Mouse (Mus musculus) MEL (cell line): Measurements from ENCODE around the gene Phf23. TPM values are rescaled to one million over a fixed set of nuclear protein-coding genes. Genes with fewer than 3 reads are reported as not detected.

ENCODE experiments used
- DNase-seq: peaks from one replicate; pipeline ENCODE4 v3.0.0; 2011; ENCODE audit warnings: low read depth, low spot score
- H3K27ac ChIP-seq: 2 replicates; pipeline ENCODE4 v1.5.1; 2012; ENCODE audit warnings: low read depth, mild to moderate bottlenecking, control low read depth, low read length, moderate library complexity; ENCODE audit not compliant: control insufficient read depth
- H3K27me3 ChIP-seq, 2 experiments: fragments of 150-350 bp in 1 of 2; sonication (generic) in 1 of 2; 2 replicates each; pipeline ENCODE4 v1.6.1; 2012; ENCODE audit warnings: low read length in 2 of 2, mild to moderate bottlenecking in 2 of 2, improper control_type of control experiment in 1 of 2, moderate library complexity in 1 of 2; ENCODE audit not compliant: insufficient read depth in 2 of 2, control insufficient read depth in 1 of 2
- H3K36me3 ChIP-seq, 2 experiments: 2 replicates each; pipeline ENCODE4 v1.6.1; 2012 to 2014; ENCODE audit warnings: low read length in 2 of 2, improper control_type of control experiment in 1 of 2, inconsistent platforms in 1 of 2, mild to moderate bottlenecking in 1 of 2; ENCODE audit not compliant: insufficient read depth in 2 of 2, control insufficient read depth in 1 of 2
- H3K4me1 ChIP-seq, 2 experiments: fragments of 150-350 bp in 1 of 2; sonication (generic) in 1 of 2; 2 replicates each; pipeline ENCODE4 v1.6.1; 2012; ENCODE audit warnings: low read length in 2 of 2, improper control_type of control experiment in 1 of 2, mild to moderate bottlenecking in 1 of 2; ENCODE audit not compliant: insufficient read depth in 2 of 2, control insufficient read depth in 1 of 2
- H3K4me3 ChIP-seq, 2 experiments: fragments of 150-350 bp in 1 of 2; sonication (generic) in 1 of 2; 2 replicates each; pipeline ENCODE4 v1.5.1; 2012; ENCODE audit warnings: low read depth in 2 of 2, low read length in 2 of 2, mild to moderate bottlenecking in 2 of 2, moderate library complexity in 2 of 2, control low read depth in 1 of 2, improper control_type of control experiment in 1 of 2; ENCODE audit not compliant: control insufficient read depth in 1 of 2, insufficient read depth in 1 of 2
- H3K79me2 ChIP-seq: 2 replicates; pipeline ENCODE4 v1.6.1; 2012; ENCODE audit warnings: mild to moderate bottlenecking, low read length, moderate library complexity; ENCODE audit not compliant: control insufficient read depth, poor library complexity, insufficient read depth
- H3K9ac ChIP-seq: 2 replicates; pipeline ENCODE4 v1.6.1; 2012; ENCODE audit warnings: low read depth, mild to moderate bottlenecking, control low read depth, low read length, moderate library complexity; ENCODE audit not compliant: control insufficient read depth, poor library complexity, severe bottlenecking
- H3K9me3 ChIP-seq: fragments of 150-350 bp; sonication (generic); replicated peaks from 2 replicates; pipeline ENCODE4 v1.6.1; 2012; ENCODE audit warnings: mild to moderate bottlenecking, low read length, improper control_type of control experiment, moderate library complexity; ENCODE audit not compliant: insufficient read depth
- BHLHE40 ChIP-seq: IDR thresholded peaks from 2 replicates; pipeline ENCODE4 v1.6.1; 2012; ENCODE audit warnings: low read depth, mild to moderate bottlenecking, inconsistent platforms, low read length, improper control_type of control experiment, borderline replicate concordance
- CHD1 ChIP-seq: IDR thresholded peaks from 2 replicates; pipeline ENCODE4 v1.6.1; 2012; ENCODE audit warnings: low read depth, mild to moderate bottlenecking, inconsistent platforms, low read length, improper control_type of control experiment
- ELF1 ChIP-seq: IDR thresholded peaks from 2 replicates; pipeline ENCODE4 v1.6.1; 2014; ENCODE audit warnings: low read depth, mild to moderate bottlenecking, inconsistent platforms, low read length, improper control_type of control experiment, moderate library complexity
- EP300 ChIP-seq, 2 experiments: IDR thresholded peaks; 2 replicates each; pipeline ENCODE4 v1.6.1; 2011; ENCODE audit warnings: improper control_type of control experiment in 2 of 2, low read length in 2 of 2, low read depth in 1 of 2, mild to moderate bottlenecking in 1 of 2
- ETS1 ChIP-seq: IDR thresholded peaks from 2 replicates; pipeline ENCODE4 v1.6.1; 2012; ENCODE audit warnings: low read depth, mild to moderate bottlenecking, inconsistent platforms, low read length, improper control_type of control experiment, moderate library complexity
- GABPA ChIP-seq: IDR thresholded peaks from 2 replicates; pipeline ENCODE4 v1.6.1; 2012; ENCODE audit warnings: low read depth, mild to moderate bottlenecking, inconsistent platforms, low read length, improper control_type of control experiment, moderate library complexity
- JUND ChIP-seq: IDR thresholded peaks from 2 replicates; pipeline ENCODE4 v1.6.1; 2011; ENCODE audit warnings: low read depth, mild to moderate bottlenecking, improper control_type of control experiment, low read length
- KAT2A ChIP-seq: conservative IDR thresholded peaks from 2 replicates; pipeline ENCODE4 v1.6.1; 2012; ENCODE audit warnings: low read depth, low read length, improper control_type of control experiment, inconsistent platforms
- MEF2A ChIP-seq: IDR thresholded peaks from 2 replicates; pipeline ENCODE4 v1.6.1; 2014; ENCODE audit warnings: low read depth, mild to moderate bottlenecking, inconsistent platforms, low read length, improper control_type of control experiment; ENCODE audit not compliant: poor library complexity, insufficient replicate concordance, severe bottlenecking; ENCODE audit errors: extremely low read depth
- MXI1 ChIP-seq: IDR thresholded peaks from 2 replicates; pipeline ENCODE4 v1.6.1; 2011; ENCODE audit warnings: mild to moderate bottlenecking, low read depth, low read length, improper control_type of control experiment
- MYB ChIP-seq: IDR thresholded peaks from 2 replicates; pipeline ENCODE4 v1.6.1; 2011; ENCODE audit warnings: mild to moderate bottlenecking, low read depth, low read length, improper control_type of control experiment
- NELFE ChIP-seq: IDR thresholded peaks from 2 replicates; pipeline ENCODE4 v1.6.1; 2011; ENCODE audit warnings: low read depth, low read length, improper control_type of control experiment
- POLR2AphosphoS2 ChIP-seq: IDR thresholded peaks from 2 replicates; pipeline ENCODE4 v1.6.1; 2011; ENCODE audit warnings: low read length, improper control_type of control experiment
- POLR2AphosphoS5 ChIP-seq: IDR thresholded peaks from 2 replicates; pipeline ENCODE4 v1.6.1; 2012; ENCODE audit warnings: low read depth, borderline replicate concordance, mild to moderate bottlenecking, inconsistent platforms, low read length, moderate library complexity, mixed read lengths
- SIN3A ChIP-seq: IDR thresholded peaks from 2 replicates; pipeline ENCODE4 v1.6.1; 2012; ENCODE audit warnings: low read length, improper control_type of control experiment, inconsistent platforms
- SMC3 ChIP-seq: IDR thresholded peaks from 2 replicates; pipeline ENCODE4 v1.6.1; 2011; ENCODE audit warnings: low read depth, low read length, improper control_type of control experiment
- UBTF ChIP-seq: IDR thresholded peaks from 2 replicates; pipeline ENCODE4 v1.6.1; 2012; ENCODE audit warnings: low read depth, mild to moderate bottlenecking, inconsistent platforms, low read length, improper control_type of control experiment, moderate library complexity, borderline replicate concordance; ENCODE audit not compliant: insufficient read depth
- USF2 ChIP-seq, 2 experiments: IDR thresholded peaks; 2 replicates each; pipeline ENCODE4 v1.6.1; 2011 to 2012; ENCODE audit warnings: improper control_type of control experiment in 2 of 2, low read length in 2 of 2, borderline replicate concordance in 1 of 2, inconsistent platforms in 1 of 2, low read depth in 1 of 2, mild to moderate bottlenecking in 1 of 2; ENCODE audit not compliant: insufficient read depth in 1 of 2
- ZC3H11A ChIP-seq: IDR thresholded peaks from 2 replicates; pipeline ENCODE4 v1.6.1; 2012; ENCODE audit warnings: low read depth, mild to moderate bottlenecking, inconsistent platforms, low read length, improper control_type of control experiment
- ZMIZ1 ChIP-seq: IDR thresholded peaks from 2 replicates; pipeline ENCODE4 v1.6.1; 2012; ENCODE audit warnings: low read depth, mild to moderate bottlenecking, inconsistent platforms, low read length, improper control_type of control experiment, moderate library complexity
- ZNF384 ChIP-seq: IDR thresholded peaks from 2 replicates; pipeline ENCODE4 v1.6.1; 2012; ENCODE audit warnings: low read depth, mild to moderate bottlenecking, inconsistent platforms, low read length, improper control_type of control experiment
- polyA plus RNA-seq, 2 experiments: library from polyadenylated mRNA; stranded (reverse) in 1 of 2; unstranded in 1 of 2; fragments of >175 nt in 1 of 2; fragments of >200 nt in 1 of 2; gene quantifications; 2 replicates each; pipeline versions ENCODE4 v1.2.1 to v1.2.4; 2012; ENCODE audit warnings: low replicate concordance in 2 of 2, low read depth in 1 of 2; ENCODE audit not compliant: insufficient read length in 2 of 2, insufficient read depth in 1 of 2, missing spikeins in 1 of 2
- total RNA-seq: library from RNA; depleted of rRNA; stranded (reverse); fragments of 300-350 nt; gene quantifications from 2 replicates; pipeline ENCODE4 v1.2.3, GENCODE M21; 2012

Phf23 gene
- total and polyA plus RNA-seq, 3 experiments: 108 to 112 TPM; not detected in 1

GRCm38 (mm10) chr11:70010033-70010432 lies 14.5 kb downstream of the Phf23 start:
- Histone ChIP-seq H3K27ac (no peak overlapping the region), H3K4me1 (peaks cover 0 to 4% of the 10 kb centered on the region in 2 experiments; a peak in 2 of 4 replicates), H3K36me3 (peaks cover 4% of the 10 kb centered on the region in 2 experiments; a peak in 3 of 4 replicates), H3K9ac (no peak overlapping the region), H3K27me3 (no peaks in the 10 kb centered on the region), H3K9me3 (no peaks in the 10 kb centered on the region), H3K4me3 (no peak overlapping the region), H3K79me2 (peaks cover 2% of the 10 kb centered on the region; the same call in 1 of the 2 replicates)
- DNase-seq: no peak
- TF ChIP-seq BHLHE40 (no peak), SMC3 (no peak), ZMIZ1 (no peak)

- no peak overlapping the region for H3K9ac ChIP-seq
- TF ChIP-seq KAT2A (no peak), CHD1 (no peak), GABPA (no peak), EP300 (IDR thresholded peaks at IDR 0.05; ENCODE audit: low read depth in 1 of 2, low read length in 2 of 2) (no peak), UBTF (no peak), MXI1 (no peak), ELF1 (no peak), JUND (no peak), ZC3H11A (no peak), ZNF384 (no peak), ETS1 (no peak)
- DNase-seq: no peak
- peaks cover 3% of the 10 kb centered on the region; the same call in 1 of the 2 replicates for H3K79me2 ChIP-seq
- H3K9me3 ChIP-seq: no peaks in the 10 kb centered on the region
- peaks cover 4 to 5% of the 10 kb centered on the region in 2 experiments for H3K36me3 ChIP-seq
- H3K4me3 ChIP-seq: no peak overlapping the region
- H3K4me1 ChIP-seq: peaks cover 2 to 4% of the 10 kb centered on the region in 2 experiments; a peak in 3 of 4 replicates
- no peaks in the 10 kb centered on the region for H3K27me3 ChIP-seq
- H3K27ac ChIP-seq: no peak overlapping the region
Measured at GRCm38 (mm10) chr11:70010548-70010947, 15.0 kb downstream of the Phf23 start.

- Histone ChIP-seq H3K9ac (no peak overlapping the region), H3K4me3 (no peak overlapping the region), H3K27me3 (no peaks in the 10 kb centered on the region), H3K79me2 (peaks cover 3% of the 10 kb centered on the region; the same call in 1 of the 2 replicates), H3K36me3 (peaks cover 4 to 7% of the 10 kb centered on the region in 2 experiments), H3K4me1 (peaks cover 4 to 6% of the 10 kb centered on the region in 2 experiments; a peak in 3 of 4 replicates), H3K9me3 (no peaks in the 10 kb centered on the region), H3K27ac (no peak overlapping the region)
- TF ChIP-seq POLR2AphosphoS2 (no peak), ZNF384 (no peak), POLR2AphosphoS5 (no peak), MYB (no peak), NELFE (no peak), USF2 (IDR thresholded peaks at IDR 0.05; ENCODE audit: borderline replicate concordance in 1 of 2, insufficient read depth in 1 of 2, low read depth in 1 of 2, low read length in 2 of 2) (no peak), KAT2A (no peak), MEF2A (no peak), SIN3A (no peak), MXI1 (no peak)
- no peak for DNase-seq
Measured at GRCm38 (mm10) chr11:70010961-70011360, 15.4 kb downstream of the Phf23 start.
